13 mouse cellular contexts compared by ENCODE assay signal in genomic region chr2:167263040-167263810, GRCm38 (mm10). TPM values are rescaled to one million over a fixed set of nuclear protein-coding genes. Genes with fewer than 3 reads are reported as not detected.
DNase-seq lines count a peak whose midpoint lies in the region; ATAC-seq lines count a peak whose summit lies in the region.
"Had no signal": no experiment of that assay in that cellular context is flagged by ENCODE, and none has a peak within 500 bp of the region (broad histone marks: within the 10 kb centered on the region; RNA-seq: fewer than 3 reads in every experiment).

No protein-coding gene starts in this region.

- peak; percentile 75 to 78 for DNase-seq in cerebellum, postnatal 14 days
- no peak for DNase-seq in cerebellum, adult 9-11 months
- DNase-seq in 3T3-L1 (ENCODE audit: low read depth, low spot score) (peak; percentile 97), adipocyte (ENCODE audit: low spot score) (peak; percentile 60), liver (no peak)
- peak; percentile 76 for DNase-seq in heart, postnatal 4 days
- DNase-seq in midbrain, embryonic 14.5 days, result no peak
- DNase-seq in kidney, postnatal 14 days, result no peak
- DNase-seq: layer of hippocampus, adult 9-11 months had no signal

- no peaks in the 10 kb centered on the region for H3K27me3 ChIP-seq in midbrain, embryonic 14.5 days (ENCODE audit: control insufficient read depth, insufficient read depth, low read length)
- H3K27me3 ChIP-seq: hindbrain, embryonic 13.5 days; liver, embryonic 15.5 days; neural tube, embryonic 12.5 days had no signal

- WGBS in midbrain, embryonic 14.5 days, result 89% methylated on average over 8 of the region's 8 CpGs

- H3K27ac ChIP-seq in midbrain, embryonic 14.5 days (replicated peaks; ENCODE audit: low read depth, low read length), result no peak overlapping the region
- H3K27ac ChIP-seq: hindbrain, embryonic 13.5 days; liver, embryonic 15.5 days; neural tube, embryonic 12.5 days had no signal

- H3K4me2 ChIP-seq in midbrain, embryonic 14.5 days (ENCODE audit: low read length), result no peak overlapping the region
- H3K4me2 ChIP-seq: hindbrain, embryonic 13.5 days; liver, embryonic 15.5 days; neural tube, embryonic 12.5 days had no signal

- ATAC-seq in midbrain, embryonic 14.5 days (ENCODE audit: low FRiP score, low TSS enrichment), result no peak
- ATAC-seq: CD4-positive, CD25-positive, alpha-beta regulatory T cell, adult 4 months had no signal

- no peaks in the 10 kb centered on the region for H3K36me3 ChIP-seq in midbrain, embryonic 14.5 days (ENCODE audit: control insufficient read depth, insufficient read depth, low read length)
- H3K36me3 ChIP-seq: hindbrain, embryonic 13.5 days; liver, embryonic 15.5 days; neural tube, embryonic 12.5 days had no signal

- H3K4me1 ChIP-seq in midbrain, embryonic 14.5 days (ENCODE audit: control insufficient read depth, insufficient read depth, low read length), result no peaks in the 10 kb centered on the region
- H3K4me1 ChIP-seq: hindbrain, embryonic 13.5 days; liver, embryonic 15.5 days; neural tube, embryonic 12.5 days had no signal

- H3K4me3 ChIP-seq in midbrain, embryonic 14.5 days (replicated peaks; ENCODE audit: low read depth, low read length), result no peak overlapping the region
- H3K4me3 ChIP-seq: hindbrain, embryonic 13.5 days; liver, embryonic 15.5 days; neural tube, embryonic 12.5 days had no signal

- no peaks in the 10 kb centered on the region for H3K9me3 ChIP-seq in midbrain, embryonic 14.5 days (ENCODE audit: control insufficient read depth, low read length)
- H3K9me3 ChIP-seq: hindbrain, embryonic 13.5 days; liver, embryonic 15.5 days; neural tube, embryonic 12.5 days had no signal

- no peak overlapping the region for H3K9ac ChIP-seq in midbrain, embryonic 14.5 days (replicated peaks; ENCODE audit: low read length)
- H3K9ac ChIP-seq: hindbrain, embryonic 13.5 days; liver, embryonic 15.5 days; neural tube, embryonic 12.5 days had no signal

RNA-seq across cellular contexts. Expression of gene Ptgis, which starts 22.8 kb away (rescaled TPM):
- 10 to 100 TPM; 36.7 to 40.9 TPM for total RNA-seq in heart, postnatal 4 days (2021)
- polyA plus RNA-seq in midbrain, embryonic 14.5 days (2014; fragmentation: Nextera tagmentation; extraction: Ambion mirVana), result 2.2 and 5.3 TPM in 2 replicates

Comparison
In these comparisons a context has a peak if more than half of its experiments do, and no peak if none do; other contexts are left out.
1. DNase-seq: peak in cerebellum, postnatal 14 days (2 of 2), 3T3-L1 (single experiment), adipocyte (single experiment) and heart, postnatal 4 days (single experiment); none in cerebellum, adult 9-11 months (single experiment), liver (single experiment), midbrain, embryonic 14.5 days (single experiment) and kidney, postnatal 14 days (single experiment).